Mouse (Mus musculus) stomach, postnatal 0 days (tissue): ENCODE data around the gene Rln3.
A peak's percentile ranks its signal among the peaks of the same experiment; 100 is the strongest.

Source experiments
- CTCF ChIP-seq: IDR thresholded peaks from 2 replicates; pipeline ENCODE4 v1.5.1; 2016; ENCODE audit warnings: antibody characterized with exemption, low read depth, mild to moderate bottlenecking, moderate library complexity
- EP300 ChIP-seq: optimal IDR thresholded peaks from 2 replicates; pipeline ENCODE3; 2016; ENCODE audit warnings: antibody characterized with exemption

GRCm38 (mm10) chr8:84008362-84008761 is 36.4 kb downstream of the Rln3 start:
- TF ChIP-seq CTCF: peak; percentile 61
- no peak for TF ChIP-seq EP300
